Mouse (Mus musculus) kidney, embryonic 14.5 days (tissue): Measurements from ENCODE around the gene Efemp2. TPM values are rescaled to one million over a fixed set of nuclear protein-coding genes. Genes with fewer than 3 reads are reported as not detected.

Experiments
- ATAC-seq: fragments of 200-750 bp; cut with Nextera tagmentation; 2 replicates; pipeline ENCODE4 v1.8.0; 2017; ENCODE audit warnings: moderate number of reproducible peaks, mild to moderate bottlenecking, moderate TSS enrichment, moderate library complexity; ENCODE audit not compliant: low FRiP score, low TSS enrichment
- H3K27ac ChIP-seq: fragments of 300-500 bp; sonication (generic); 2 replicates; pipeline ENCODE4 v1.5.1; 2014; ENCODE audit warnings: low read depth, mild to moderate bottlenecking, low read length, moderate library complexity, mixed read lengths
- H3K27me3 ChIP-seq: fragments of 300-500 bp; sonication (generic); 2 replicates; pipeline ENCODE4 v1.6.1; 2014; ENCODE audit warnings: mild to moderate bottlenecking, low read length; ENCODE audit not compliant: control insufficient read depth, insufficient read depth
- H3K36me3 ChIP-seq: fragments of 300-500 bp; sonication (generic); 2 replicates; pipeline ENCODE4 v1.6.1; 2014; ENCODE audit warnings: low read length, mixed read lengths; ENCODE audit not compliant: control insufficient read depth, insufficient read depth
- H3K4me1 ChIP-seq: fragments of 300-500 bp; sonication (generic); 2 replicates; pipeline ENCODE4 v1.6.1; 2014; ENCODE audit warnings: low read length, mixed read lengths; ENCODE audit not compliant: control insufficient read depth, insufficient read depth
- H3K4me2 ChIP-seq: fragments of 300-500 bp; sonication (generic); replicated peaks from 2 replicates; pipeline ENCODE4 v1.6.1; 2014; ENCODE audit warnings: low read depth, mild to moderate bottlenecking, low read length
- H3K4me3 ChIP-seq: fragments of 300-500 bp; sonication (generic); 2 replicates; pipeline ENCODE4 v1.5.1; 2014; ENCODE audit warnings: mild to moderate bottlenecking, low read length
- H3K9ac ChIP-seq: fragments of 300-500 bp; sonication (generic); 2 replicates; pipeline ENCODE4 v1.6.1; 2014; ENCODE audit warnings: low read depth, mild to moderate bottlenecking, low read length, moderate library complexity
- H3K9me3 ChIP-seq: fragments of 300-500 bp; sonication (generic); 2 replicates; pipeline ENCODE4 v1.6.1; 2016; ENCODE audit warnings: low read length; ENCODE audit not compliant: control insufficient read depth
- WGBS: fragments of 180-500 bp; shearing (Covaris S2); extraction: QIAGEN DNeasy Blood & Tissue Kit; methylation state at CpG from one replicate; pipeline ENCODE4 v1.1.7; 2014; 5-methylcytosine and 5-hydroxymethylcytosine counted together
- polyA plus RNA-seq: library from polyadenylated mRNA; unstranded; fragments of >200 nt; fragmentation: Nextera tagmentation; extraction: Ambion mirVana; gene quantifications from 2 replicates; pipeline ENCODE4 v1.2.1, GENCODE M21; 2014

The Efemp2 gene
- polyA plus RNA-seq, 1 experiment from 2014 or later, result 139 TPM

- Histone ChIP-seq H3K9ac (no peak overlapping the region), H3K4me2 (peak overlapping the region; percentile 90), H3K9me3 (no peaks in the 10 kb centered on the region), H3K27ac (no peak overlapping the region), H3K36me3 (no peaks in the 10 kb centered on the region), H3K27me3 (peaks cover 30% of the 10 kb centered on the region), H3K4me3 (peak overlapping the region; percentile 52), H3K4me1 (no peaks in the 10 kb centered on the region; the same call in 1 of the 2 replicates)
- no peak; the same call in 1 of the 2 replicates for ATAC-seq
- 6% methylated on average over 36 of the region's 36 CpGs for WGBS
These were observed 25.2 kb upstream of the Efemp2 start for GRCm38 (mm10) chr19:5448354-5449150.

- Histone ChIP-seq H3K9ac (no peak overlapping the region), H3K4me3 (no peak overlapping the region), H3K9me3 (no peaks in the 10 kb centered on the region), H3K27ac (no peak overlapping the region), H3K27me3 (peaks cover 30% of the 10 kb centered on the region), H3K36me3 (peaks cover 10% of the 10 kb centered on the region), H3K4me2 (no peak overlapping the region), H3K4me1 (peaks cover 7% of the 10 kb centered on the region; the same call in 1 of the 2 replicates)
- no peak for ATAC-seq
- 90% methylated on average over 3 of the region's 3 CpGs for WGBS
These were observed 24.1 kb upstream of the Efemp2 start for GRCm38 (mm10) chr19:5449673-5450072.

- no peak for ATAC-seq
- Histone ChIP-seq H3K27ac (no peak overlapping the region), H3K9ac (no peak overlapping the region), H3K9me3 (no peaks in the 10 kb centered on the region), H3K27me3 (peaks cover 27% of the 10 kb centered on the region), H3K36me3 (peaks cover 10% of the 10 kb centered on the region), H3K4me3 (no peak overlapping the region), H3K4me2 (no peak overlapping the region), H3K4me1 (peaks cover 27% of the 10 kb centered on the region; the same call in 1 of the 2 replicates)
- 78% methylated on average over 6 of the region's 6 CpGs for WGBS
These were observed 22.0 kb upstream of the Efemp2 start for GRCm38 (mm10) chr19:5451766-5452165.

GRCm38 (mm10) chr19:5455037-5455436 is 18.7 kb upstream of the Efemp2 start:
- no peak overlapping the region for H3K9ac ChIP-seq
- no peak for ATAC-seq
- H3K4me1 ChIP-seq, result peaks cover 27% of the 10 kb centered on the region; the same call in 1 of the 2 replicates
- peak overlapping the region; percentile 77 for H3K4me3 ChIP-seq
- H3K36me3 ChIP-seq, result peaks cover 10% of the 10 kb centered on the region
- H3K27ac ChIP-seq, result no peak overlapping the region
- 71% methylated on average over 12 of the region's 12 CpGs for WGBS
- H3K4me2 ChIP-seq, result peak overlapping the region; percentile 98
- H3K27me3 ChIP-seq, result no peaks in the 10 kb centered on the region
- no peaks in the 10 kb centered on the region for H3K9me3 ChIP-seq

- H3K9ac ChIP-seq, result peak overlapping the region; percentile 85
These were observed 18.2 kb upstream of the Efemp2 start for GRCm38 (mm10) chr19:5455568-5455967.

GRCm38 (mm10) chr19:5456241-5456921 is 17.4 kb upstream of the Efemp2 start:
- H3K4me3 ChIP-seq, result peak overlapping the region; percentile 77
- no peaks in the 10 kb centered on the region for H3K9me3 ChIP-seq
- H3K4me2 ChIP-seq, result peak overlapping the region; percentile 98
- H3K36me3 ChIP-seq, result peaks cover 10% of the 10 kb centered on the region
- H3K9ac ChIP-seq, result peak overlapping the region; percentile 85
- ATAC-seq, result no peak
- H3K27ac ChIP-seq, result peak overlapping the region; percentile 89
- peaks cover 32% of the 10 kb centered on the region; the same call in 1 of the 2 replicates for H3K4me1 ChIP-seq
- whole genome bisulfite sequencing, result 2% methylated on average over 20 of the region's 26 CpGs
- no peaks in the 10 kb centered on the region for H3K27me3 ChIP-seq

More at GRCm38 (mm10) chr19:5455568-5455967, 18.2 kb upstream of the Efemp2 start:
- H3K9me3 ChIP-seq, result no peaks in the 10 kb centered on the region
- 61% methylated on average over 8 of the region's 8 CpGs for WGBS
- peak overlapping the region; percentile 77 for H3K4me3 ChIP-seq
- no peak for ATAC-seq
- H3K4me1 ChIP-seq, result peaks cover 27% of the 10 kb centered on the region; the same call in 1 of the 2 replicates
- no peak overlapping the region; the same call in 1 of the 2 replicates for H3K27ac ChIP-seq
- H3K36me3 ChIP-seq, result peaks cover 10% of the 10 kb centered on the region
- H3K4me2 ChIP-seq, result peak overlapping the region; percentile 98
- no peaks in the 10 kb centered on the region for H3K27me3 ChIP-seq

GRCm38 (mm10) chr19:5456922-5457745 is 16.6 kb upstream of the Efemp2 start:
- peak; percentile 91 for ATAC-seq
- under 1% methylated on average over 64 of the region's 70 CpGs for WGBS
- Histone ChIP-seq H3K9ac (peak overlapping the region; percentile 85), H3K36me3 (peaks cover 14% of the 10 kb centered on the region), H3K4me3 (peak overlapping the region; percentile 77), H3K27me3 (no peaks in the 10 kb centered on the region), H3K4me2 (peak overlapping the region; percentile 98), H3K9me3 (no peaks in the 10 kb centered on the region), H3K4me1 (peaks cover 34% of the 10 kb centered on the region; the same call in 1 of the 2 replicates), H3K27ac (peak overlapping the region; percentile 89)

- H3K9ac ChIP-seq, result peak within 1 kb of the TSS; percentile 85
- H3K9me3 ChIP-seq, result no peaks in the 10 kb centered on the region
- no peaks in the 10 kb centered on the region for H3K27me3 ChIP-seq
- peaks cover 34% of the 10 kb centered on the region; the same call in 1 of the 2 replicates for H3K4me1 ChIP-seq
- ATAC-seq, result no peak
- peaks cover 21% of the 10 kb centered on the region for H3K36me3 ChIP-seq
- 13% methylated on average over 14 of the region's 14 CpGs for WGBS
- H3K4me3 ChIP-seq, result peak within 1 kb of the TSS; percentile 77
- peak within 1 kb of the TSS; percentile 89 for H3K27ac ChIP-seq
- H3K4me2 ChIP-seq, result peak within 1 kb of the TSS; percentile 98
These were observed 15.9 kb upstream of the Efemp2 start, which contains the start of gene Ccdc85b for GRCm38 (mm10) chr19:5457746-5458442. Gene Ccdc85b (minus strand): TSS chr19:5457894.
